Mouse (Mus musculus) limb, embryonic 10.5 days (tissue): ENCODE measurements around the gene Lekr1. TPM values are rescaled to one million over a fixed set of nuclear protein-coding genes. Genes with fewer than 3 reads are reported as not detected.
A peak's percentile ranks its signal among the peaks of the same experiment; 100 is the strongest.

Source experiments
- DNase-seq: peaks from one replicate; pipeline ENCODE4 v3.0.0-alpha.2; 2017; ENCODE audit warnings: low spot score
- H3K27ac ChIP-seq: fragments of 300-500 bp; sonication (generic); 2 replicates; pipeline ENCODE4 v1.5.1; 2016; ENCODE audit warnings: mild to moderate bottlenecking
- H3K27me3 ChIP-seq: fragments of 300-500 bp; sonication (generic); 2 replicates; pipeline ENCODE4 v1.6.1; 2016; ENCODE audit warnings: low read depth, mild to moderate bottlenecking; ENCODE audit not compliant: poor library complexity, severe bottlenecking
- H3K36me3 ChIP-seq: fragments of 300-500 bp; sonication (generic); 2 replicates; pipeline ENCODE4 v1.6.1; 2016; ENCODE audit warnings: mild to moderate bottlenecking, moderate library complexity
- H3K4me1 ChIP-seq: fragments of 300-500 bp; sonication (generic); 2 replicates; pipeline ENCODE4 v1.6.1; 2016
- H3K4me3 ChIP-seq: fragments of 300-500 bp; sonication (generic); 2 replicates; pipeline ENCODE4 v1.5.1; 2016; ENCODE audit warnings: mild to moderate bottlenecking, moderate library complexity
- H3K9me3 ChIP-seq: fragments of 300-500 bp; sonication (generic); replicated peaks from 2 replicates; pipeline ENCODE4 v1.6.1; 2016; ENCODE audit warnings: mild to moderate bottlenecking
- WGBS: fragments of 180-500 bp; shearing (Covaris S2); methylation state at CpG from one replicate; pipeline ENCODE4 v1.1.7; 2016; 5-methylcytosine and 5-hydroxymethylcytosine counted together
- polyA plus RNA-seq: library from polyadenylated mRNA; unstranded; fragments of >200 nt; fragmentation: Nextera tagmentation; extraction: Ambion mirVana; gene quantifications from 2 replicates; pipeline ENCODE4 v1.2.1, GENCODE M21; 2016

Lekr1 gene
- 3.7 and 5.3 TPM in 2 replicates for polyA plus RNA-seq

GRCm38 (mm10) chr3:65665977-65666766 is at the start of gene Lekr1:
Lekr1 (plus strand) TSS chr3:65666228.
- H3K9me3 ChIP-seq = no peaks in the 10 kb centered on the region
- no peaks in the 10 kb centered on the region for H3K36me3 ChIP-seq
- 3% methylated on average over 73 of the region's 73 CpGs for WGBS
- peak within 1 kb of the TSS; percentile 94 for H3K27ac ChIP-seq
- peaks cover 17% of the 10 kb centered on the region for H3K4me1 ChIP-seq
- peak within 1 kb of the TSS; percentile 78 for H3K4me3 ChIP-seq
- DNase-seq = peak; percentile 95
- H3K27me3 ChIP-seq = no peaks in the 10 kb centered on the region

GRCm38 (mm10) chr3:65617507-65617906 is 48.5 kb upstream of the Lekr1 start:
- DNase-seq = no peak
- WGBS = 83% methylated on average over 5 of the region's 5 CpGs
- H3K27ac ChIP-seq = no peak overlapping the region
- no peaks in the 10 kb centered on the region for H3K27me3 ChIP-seq
- H3K9me3 ChIP-seq = no peaks in the 10 kb centered on the region
- H3K4me3 ChIP-seq = no peak overlapping the region
- H3K4me1 ChIP-seq = no peaks in the 10 kb centered on the region
- H3K36me3 ChIP-seq = no peaks in the 10 kb centered on the region

- no peak for DNase-seq
- Histone ChIP-seq H3K27me3 (no peaks in the 10 kb centered on the region), H3K9me3 (no peaks in the 10 kb centered on the region), H3K36me3 (no peaks in the 10 kb centered on the region), H3K4me1 (no peaks in the 10 kb centered on the region), H3K4me3 (no peak overlapping the region), H3K27ac (no peak overlapping the region)
- 96% methylated on average over 4 of the region's 4 CpGs for WGBS
Measured at GRCm38 (mm10) chr3:65619340-65619739, 46.7 kb upstream of the Lekr1 start.

- no peaks in the 10 kb centered on the region for H3K27me3 ChIP-seq
- WGBS = 95% methylated on average over 6 of the region's 6 CpGs
- no peak overlapping the region for H3K4me3 ChIP-seq
- no peaks in the 10 kb centered on the region for H3K9me3 ChIP-seq
- DNase-seq = no peak
- H3K27ac ChIP-seq = no peak overlapping the region
- H3K36me3 ChIP-seq = no peaks in the 10 kb centered on the region
- no peaks in the 10 kb centered on the region for H3K4me1 ChIP-seq
Measured at GRCm38 (mm10) chr3:65623057-65623456, 43.0 kb upstream of the Lekr1 start.

- DNase-seq = no peak
- no peak overlapping the region for H3K4me3 ChIP-seq
- no peaks in the 10 kb centered on the region for H3K9me3 ChIP-seq
- no peaks in the 10 kb centered on the region for H3K4me1 ChIP-seq
- no peaks in the 10 kb centered on the region for H3K27me3 ChIP-seq
- WGBS = 79% methylated on average over 8 of the region's 8 CpGs
- H3K27ac ChIP-seq = no peak overlapping the region
- no peaks in the 10 kb centered on the region for H3K36me3 ChIP-seq
Measured at GRCm38 (mm10) chr3:65625496-65626289, 40.3 kb upstream of the Lekr1 start.

- H3K4me3 ChIP-seq = no peak overlapping the region
- H3K9me3 ChIP-seq = no peaks in the 10 kb centered on the region
- no peaks in the 10 kb centered on the region for H3K36me3 ChIP-seq
- H3K27me3 ChIP-seq = no peaks in the 10 kb centered on the region
- 89% methylated on average over 7 of the region's 7 CpGs for whole genome bisulfite sequencing
- H3K4me1 ChIP-seq = no peaks in the 10 kb centered on the region
- H3K27ac ChIP-seq = no peak overlapping the region
- no peak for DNase-seq
Measured at GRCm38 (mm10) chr3:65626290-65626914, 39.6 kb upstream of the Lekr1 start.

- H3K27ac ChIP-seq = no peak overlapping the region
- no peak overlapping the region for H3K4me3 ChIP-seq
- no peaks in the 10 kb centered on the region for H3K36me3 ChIP-seq
- H3K27me3 ChIP-seq = no peaks in the 10 kb centered on the region
- no peaks in the 10 kb centered on the region for H3K4me1 ChIP-seq
- no peaks in the 10 kb centered on the region for H3K9me3 ChIP-seq
- WGBS = 92% methylated on average over 6 of the region's 6 CpGs
- no peak for DNase-seq
Measured at GRCm38 (mm10) chr3:65627021-65627706, 38.9 kb upstream of the Lekr1 start.

- no peak overlapping the region for H3K27ac ChIP-seq
- no peaks in the 10 kb centered on the region for H3K36me3 ChIP-seq
- no peaks in the 10 kb centered on the region for H3K27me3 ChIP-seq
- no peaks in the 10 kb centered on the region for H3K9me3 ChIP-seq
- WGBS = 94% methylated on average over 2 of the region's 2 CpGs
- no peaks in the 10 kb centered on the region for H3K4me1 ChIP-seq
- no peak for DNase-seq
- no peak overlapping the region for H3K4me3 ChIP-seq
Measured at GRCm38 (mm10) chr3:65627707-65628028, 38.4 kb upstream of the Lekr1 start.

- no peaks in the 10 kb centered on the region for H3K36me3 ChIP-seq
- no peaks in the 10 kb centered on the region for H3K27me3 ChIP-seq
- H3K4me3 ChIP-seq = no peak overlapping the region
- H3K27ac ChIP-seq = no peak overlapping the region
- no peak for DNase-seq
- H3K9me3 ChIP-seq = no peaks in the 10 kb centered on the region
- 84% methylated on average over 9 of the region's 9 CpGs for WGBS
- peaks cover 5% of the 10 kb centered on the region; the same call in 1 of the 2 replicates for H3K4me1 ChIP-seq
Measured at GRCm38 (mm10) chr3:65629565-65630112, 36.4 kb upstream of the Lekr1 start.

- WGBS = 88% methylated on average over 4 of the region's 4 CpGs
- Histone ChIP-seq H3K9me3 (no peaks in the 10 kb centered on the region), H3K27me3 (no peaks in the 10 kb centered on the region), H3K36me3 (no peaks in the 10 kb centered on the region), H3K4me3 (no peak overlapping the region), H3K4me1 (peaks cover 21% of the 10 kb centered on the region), H3K27ac (no peak overlapping the region)
- no peak for DNase-seq
Measured at GRCm38 (mm10) chr3:65633604-65634003, 32.4 kb upstream of the Lekr1 start.

GRCm38 (mm10) chr3:65635983-65636382 is 30.0 kb upstream of the Lekr1 start:
- Histone ChIP-seq H3K4me3 (no peak overlapping the region), H3K4me1 (peaks cover 21% of the 10 kb centered on the region), H3K27me3 (no peaks in the 10 kb centered on the region), H3K27ac (no peak overlapping the region), H3K36me3 (no peaks in the 10 kb centered on the region), H3K9me3 (no peaks in the 10 kb centered on the region)
- DNase-seq = no peak
- 65% methylated on average over 9 of the region's 9 CpGs for WGBS

- H3K36me3 ChIP-seq = no peaks in the 10 kb centered on the region
- no peaks in the 10 kb centered on the region for H3K27me3 ChIP-seq
- peaks cover 21% of the 10 kb centered on the region for H3K4me1 ChIP-seq
- H3K27ac ChIP-seq = no peak overlapping the region
- no peak for DNase-seq
- H3K4me3 ChIP-seq = no peak overlapping the region
- WGBS = 75% methylated on average over 7 of the region's 7 CpGs
- no peaks in the 10 kb centered on the region for H3K9me3 ChIP-seq
Measured at GRCm38 (mm10) chr3:65637313-65637712, 28.7 kb upstream of the Lekr1 start.
